Mouse (Mus musculus) heart, postnatal 0 days (tissue): ENCODE measurements around the gene Tubb5.

Source experiments
- CTCF ChIP-seq: IDR thresholded peaks from 2 replicates; pipeline ENCODE4 v1.5.1; 2016; ENCODE audit warnings: antibody characterized with exemption, control low read depth, low read depth
- EP300 ChIP-seq: IDR thresholded peaks from 2 replicates; pipeline ENCODE4 v1.6.1; 2016; ENCODE audit warnings: antibody characterized with exemption, low read depth

GRCm38 (mm10) chr17:35838570-35838969, 464 bp upstream of the Tubb5 start:
- no peak for TF ChIP-seq CTCF
- no peak for TF ChIP-seq EP300
